Mouse (Mus musculus) MEL (cell line): Measurements from ENCODE around the gene Chka. TPM values are rescaled to one million over a fixed set of nuclear protein-coding genes. Genes with fewer than 3 reads are reported as not detected.

Source experiments
- DNase-seq: peaks from one replicate; pipeline ENCODE4 v3.0.0; 2011; ENCODE audit warnings: low read depth, low spot score
- H3K27ac ChIP-seq: 2 replicates; pipeline ENCODE4 v1.5.1; 2012; ENCODE audit warnings: low read depth, mild to moderate bottlenecking, control low read depth, low read length, moderate library complexity; ENCODE audit not compliant: control insufficient read depth
- H3K27me3 ChIP-seq, 2 experiments: fragments of 150-350 bp in 1 of 2; sonication (generic) in 1 of 2; 2 replicates each; pipeline ENCODE4 v1.6.1; 2012; ENCODE audit warnings: low read length in 2 of 2, mild to moderate bottlenecking in 2 of 2, improper control_type of control experiment in 1 of 2, moderate library complexity in 1 of 2; ENCODE audit not compliant: insufficient read depth in 2 of 2, control insufficient read depth in 1 of 2
- H3K36me3 ChIP-seq, 2 experiments: 2 replicates each; pipeline ENCODE4 v1.6.1; 2012 to 2014; ENCODE audit warnings: low read length in 2 of 2, improper control_type of control experiment in 1 of 2, inconsistent platforms in 1 of 2, mild to moderate bottlenecking in 1 of 2; ENCODE audit not compliant: insufficient read depth in 2 of 2, control insufficient read depth in 1 of 2
- H3K4me1 ChIP-seq, 2 experiments: fragments of 150-350 bp in 1 of 2; sonication (generic) in 1 of 2; 2 replicates each; pipeline ENCODE4 v1.6.1; 2012; ENCODE audit warnings: low read length in 2 of 2, improper control_type of control experiment in 1 of 2, mild to moderate bottlenecking in 1 of 2; ENCODE audit not compliant: insufficient read depth in 2 of 2, control insufficient read depth in 1 of 2
- H3K4me3 ChIP-seq, 2 experiments: fragments of 150-350 bp in 1 of 2; sonication (generic) in 1 of 2; 2 replicates each; pipeline ENCODE4 v1.5.1; 2012; ENCODE audit warnings: low read depth in 2 of 2, low read length in 2 of 2, mild to moderate bottlenecking in 2 of 2, moderate library complexity in 2 of 2, control low read depth in 1 of 2, improper control_type of control experiment in 1 of 2; ENCODE audit not compliant: control insufficient read depth in 1 of 2, insufficient read depth in 1 of 2
- H3K79me2 ChIP-seq: 2 replicates; pipeline ENCODE4 v1.6.1; 2012; ENCODE audit warnings: mild to moderate bottlenecking, low read length, moderate library complexity; ENCODE audit not compliant: control insufficient read depth, poor library complexity, insufficient read depth
- H3K9ac ChIP-seq: 2 replicates; pipeline ENCODE4 v1.6.1; 2012; ENCODE audit warnings: low read depth, mild to moderate bottlenecking, control low read depth, low read length, moderate library complexity; ENCODE audit not compliant: control insufficient read depth, poor library complexity, severe bottlenecking
- H3K9me3 ChIP-seq: fragments of 150-350 bp; sonication (generic); replicated peaks from 2 replicates; pipeline ENCODE4 v1.6.1; 2012; ENCODE audit warnings: mild to moderate bottlenecking, low read length, improper control_type of control experiment, moderate library complexity; ENCODE audit not compliant: insufficient read depth
- CHD1 ChIP-seq: IDR thresholded peaks from 2 replicates; pipeline ENCODE4 v1.6.1; 2012; ENCODE audit warnings: low read depth, mild to moderate bottlenecking, inconsistent platforms, low read length, improper control_type of control experiment
- CHD2 ChIP-seq: IDR thresholded peaks from 2 replicates; pipeline ENCODE4 v1.6.1; 2011; ENCODE audit warnings: low read length, improper control_type of control experiment
- CTCF ChIP-seq, 3 experiments: IDR thresholded peaks in 2 of 3; conservative IDR thresholded peaks in 1 of 3; 2 replicates each; pipeline ENCODE4 v1.5.1; 2011 to 2012; ENCODE audit warnings: low read length in 3 of 3, low read depth in 2 of 3, mild to moderate bottlenecking in 2 of 3, improper control_type of control experiment in 1 of 3, inconsistent platforms in 1 of 3, mixed read lengths in 1 of 3, moderate library complexity in 1 of 3; ENCODE audit not compliant: control insufficient read depth in 1 of 3, insufficient read depth in 1 of 3, poor library complexity in 1 of 3, severe bottlenecking in 1 of 3
- E2F4 ChIP-seq: IDR thresholded peaks from 2 replicates; pipeline ENCODE4 v1.6.1; 2011; ENCODE audit warnings: low read depth, low read length, improper control_type of control experiment, borderline replicate concordance
- ETS1 ChIP-seq: IDR thresholded peaks from 2 replicates; pipeline ENCODE4 v1.6.1; 2012; ENCODE audit warnings: low read depth, mild to moderate bottlenecking, inconsistent platforms, low read length, improper control_type of control experiment, moderate library complexity
- GATA1 ChIP-seq: IDR thresholded peaks from 2 replicates; pipeline ENCODE4 v1.6.1; 2011; ENCODE audit warnings: low read depth, low read length, improper control_type of control experiment
- HCFC1 ChIP-seq: IDR thresholded peaks from 2 replicates; pipeline ENCODE4 v1.6.1; 2012; ENCODE audit warnings: low read depth, mild to moderate bottlenecking, inconsistent platforms, low read length, improper control_type of control experiment, moderate library complexity
- JUND ChIP-seq: IDR thresholded peaks from 2 replicates; pipeline ENCODE4 v1.6.1; 2011; ENCODE audit warnings: low read depth, mild to moderate bottlenecking, improper control_type of control experiment, low read length
- KAT2A ChIP-seq: conservative IDR thresholded peaks from 2 replicates; pipeline ENCODE4 v1.6.1; 2012; ENCODE audit warnings: low read depth, low read length, improper control_type of control experiment, inconsistent platforms
- MAFK ChIP-seq: IDR thresholded peaks from 2 replicates; pipeline ENCODE4 v1.6.1; 2011; ENCODE audit warnings: low read depth, mild to moderate bottlenecking, low read length, improper control_type of control experiment, borderline replicate concordance
- MAZ ChIP-seq: IDR thresholded peaks from 2 replicates; pipeline ENCODE4 v1.6.1; 2012; ENCODE audit warnings: low read depth, mild to moderate bottlenecking, inconsistent platforms, low read length, improper control_type of control experiment
- MEF2A ChIP-seq: IDR thresholded peaks from 2 replicates; pipeline ENCODE4 v1.6.1; 2014; ENCODE audit warnings: low read depth, mild to moderate bottlenecking, inconsistent platforms, low read length, improper control_type of control experiment; ENCODE audit not compliant: poor library complexity, insufficient replicate concordance, severe bottlenecking; ENCODE audit errors: extremely low read depth
- MYC ChIP-seq: IDR thresholded peaks from 2 replicates; pipeline ENCODE4 v1.6.1; 2011; ENCODE audit warnings: low read depth, mild to moderate bottlenecking, low read length, improper control_type of control experiment, moderate library complexity
- NRF1 ChIP-seq: IDR thresholded peaks from 2 replicates; pipeline ENCODE4 v1.6.1; 2014; ENCODE audit warnings: low read depth, mild to moderate bottlenecking, inconsistent platforms, low read length, improper control_type of control experiment, moderate library complexity; ENCODE audit not compliant: poor library complexity, insufficient read depth, severe bottlenecking
- RCOR1 ChIP-seq: IDR thresholded peaks from 2 replicates; pipeline ENCODE4 v1.6.1; 2012; ENCODE audit warnings: low read depth, mild to moderate bottlenecking, inconsistent platforms, low read length, improper control_type of control experiment
- TBP ChIP-seq: IDR thresholded peaks from 2 replicates; pipeline ENCODE4 v1.8.0; 2011; ENCODE audit warnings: low read depth, low read length, improper control_type of control experiment
- TCF12 ChIP-seq: IDR thresholded peaks from 2 replicates; pipeline ENCODE4 v1.6.1; 2014; ENCODE audit warnings: low read depth, mild to moderate bottlenecking, inconsistent platforms, low read length, improper control_type of control experiment, moderate library complexity
- USF1 ChIP-seq: IDR thresholded peaks from 2 replicates; pipeline ENCODE4 v1.6.1; 2014; ENCODE audit warnings: low read depth, mild to moderate bottlenecking, inconsistent platforms, low read length, improper control_type of control experiment, moderate library complexity
- ZC3H11A ChIP-seq: IDR thresholded peaks from 2 replicates; pipeline ENCODE4 v1.6.1; 2012; ENCODE audit warnings: low read depth, mild to moderate bottlenecking, inconsistent platforms, low read length, improper control_type of control experiment
- ZKSCAN1 ChIP-seq: IDR thresholded peaks from 2 replicates; pipeline ENCODE4 v1.6.1; 2012; ENCODE audit warnings: low read depth, mild to moderate bottlenecking, inconsistent platforms, low read length, improper control_type of control experiment, moderate library complexity
- ZNF384 ChIP-seq: IDR thresholded peaks from 2 replicates; pipeline ENCODE4 v1.6.1; 2012; ENCODE audit warnings: low read depth, mild to moderate bottlenecking, inconsistent platforms, low read length, improper control_type of control experiment
- polyA plus RNA-seq, 2 experiments: library from polyadenylated mRNA; stranded (reverse) in 1 of 2; unstranded in 1 of 2; fragments of >175 nt in 1 of 2; fragments of >200 nt in 1 of 2; gene quantifications; 2 replicates each; pipeline versions ENCODE4 v1.2.1 to v1.2.4; 2012; ENCODE audit warnings: low replicate concordance in 2 of 2, low read depth in 1 of 2; ENCODE audit not compliant: insufficient read length in 2 of 2, insufficient read depth in 1 of 2, missing spikeins in 1 of 2
- total RNA-seq: library from RNA; depleted of rRNA; stranded (reverse); fragments of 300-350 nt; gene quantifications from 2 replicates; pipeline ENCODE4 v1.2.3, GENCODE M21; 2012

Chka gene
- total and polyA plus RNA-seq, 3 experiments: 12.5 to 21.0 TPM; not detected in 1

DNA sequence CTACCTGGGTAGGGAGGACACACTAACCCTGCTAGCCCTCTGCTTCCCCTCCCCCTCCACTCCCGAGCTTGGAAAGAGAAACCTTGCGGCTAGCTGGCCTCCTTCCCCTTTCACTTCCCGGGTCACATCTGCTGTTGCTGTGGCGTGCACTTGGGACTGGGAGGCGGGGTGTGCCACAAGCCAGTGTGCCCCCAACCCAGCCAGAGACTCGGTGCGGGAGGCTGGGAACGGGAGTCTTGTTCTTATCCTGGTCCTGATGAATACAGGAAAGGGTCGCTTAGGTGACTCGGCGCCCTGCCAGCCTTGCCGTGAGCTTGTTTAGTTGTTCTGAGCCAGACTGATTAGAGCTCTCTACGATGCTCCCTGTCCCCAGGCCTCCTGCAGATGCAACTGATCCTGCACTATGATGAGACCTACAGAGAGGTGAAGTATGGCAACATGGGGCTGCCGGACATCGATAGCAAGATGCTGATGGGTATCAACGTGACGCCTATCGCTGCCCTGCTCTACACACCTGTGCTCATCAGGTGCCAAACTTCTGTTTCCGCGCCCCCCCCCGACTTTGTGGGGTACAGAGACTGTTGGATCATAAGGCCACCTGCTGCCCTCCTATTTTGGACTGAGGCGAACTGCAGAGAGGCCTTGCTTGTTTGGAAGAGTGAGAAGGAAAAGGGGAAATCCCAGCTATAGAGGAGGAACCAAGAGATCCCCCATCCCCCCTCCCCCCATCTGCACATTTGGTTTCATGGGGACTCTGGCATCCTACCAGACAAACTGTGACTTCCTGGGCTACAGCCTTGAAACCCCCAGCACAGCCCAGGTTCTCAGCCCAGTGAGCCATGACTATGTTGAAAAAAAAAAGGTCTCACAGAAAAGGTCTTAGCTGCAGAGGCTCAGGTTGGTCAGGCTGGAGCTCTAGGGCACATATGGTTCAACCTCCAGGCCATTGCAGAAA, 84.6 kb downstream of the Chka start (continued):
- TF ChIP-seq ZC3H11A (no peak), JUND (no peak)

DNA sequence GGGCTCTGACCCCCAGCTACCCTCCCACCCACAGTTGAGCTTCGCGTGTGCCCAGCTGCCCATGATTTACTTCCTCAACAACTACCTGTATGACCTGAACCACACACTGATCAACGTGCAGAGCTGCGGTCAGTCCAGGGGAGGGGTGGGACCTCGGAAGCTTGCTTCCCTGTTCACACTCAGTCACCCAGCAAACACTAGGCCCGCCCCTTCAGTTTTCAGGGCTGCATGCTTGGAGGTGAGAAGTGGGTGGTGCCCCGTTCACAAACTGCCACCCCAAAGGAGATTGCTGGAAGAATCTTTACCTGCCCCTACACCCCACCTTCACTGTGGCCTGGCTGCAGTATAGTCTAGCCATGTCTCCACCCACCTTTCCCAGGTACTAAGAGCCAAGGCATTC, 90.7 kb downstream of the Chka start:
- no peaks in the 10 kb centered on the region for H3K4me1 ChIP-seq
- H3K27me3 ChIP-seq: no peaks in the 10 kb centered on the region
- no peak for DNase-seq
- no peaks in the 10 kb centered on the region for H3K9me3 ChIP-seq
- no peak overlapping the region for H3K9ac ChIP-seq
- H3K36me3 ChIP-seq: peaks cover 0 to 4% of the 10 kb centered on the region in 2 experiments; a peak in 2 of 4 replicates
- H3K4me3 ChIP-seq: no peak overlapping the region
- no peak overlapping the region for H3K27ac ChIP-seq
- H3K79me2 ChIP-seq: no peaks in the 10 kb centered on the region
- TF ChIP-seq JUND (no peak), MYC (no peak), USF1 (no peak), HCFC1 (no peak), MEF2A (no peak), ZKSCAN1 (no peak), GATA1 (no peak), MAFK (no peak), CHD2 (no peak), NRF1 (no peak), KAT2A (no peak), CHD1 (no peak), MAZ (no peak), CTCF (IDR thresholded peaks at IDR 0.05 in 2 of 3, conservative IDR thresholded peaks at IDR 0.05 in 1 of 3; ENCODE audit: control insufficient read depth in 1 of 3, insufficient read depth in 1 of 3, low read depth in 2 of 3, low read length in 3 of 3, poor library complexity in 1 of 3, severe bottlenecking in 1 of 3) (no peak), TCF12 (no peak), ZNF384 (no peak), E2F4 (no peak), TBP (no peak), RCOR1 (no peak), ETS1 (no peak)
